Mouse (Mus musculus) B cell, adult 2 months (primary cell): ENCODE data around the gene Srsf3.
"Not testable (repeated sequence)": the region's sequence is repeated elsewhere in the genome, so short reads cannot be mapped to it uniquely, and the experiment has no call there.

Source experiments
- DNase-seq, 2 experiments: peaks; one replicate each; pipeline ENCODE4 v3.0.0; 2022

Gene Srsf3

DNA sequence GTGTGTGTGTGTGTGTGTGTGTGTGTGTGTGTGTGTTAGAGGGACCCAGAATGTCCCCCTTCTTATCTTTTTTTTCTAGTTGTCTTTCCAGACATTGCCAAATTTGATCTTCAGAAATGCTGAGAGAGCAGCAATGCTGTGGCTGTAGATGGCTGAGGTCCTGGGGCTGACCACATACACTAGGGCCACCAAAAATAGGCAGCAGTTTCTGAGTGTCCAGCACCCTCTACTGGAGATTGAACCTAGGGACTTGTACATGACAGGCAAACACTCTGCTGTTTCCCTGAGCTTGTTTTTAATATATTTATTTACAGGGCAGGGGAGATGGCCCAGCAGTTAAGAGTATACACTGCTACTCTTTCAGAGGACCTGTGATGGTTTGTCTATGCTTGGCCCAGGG lies 12.0 kb upstream of the Srsf3 start:
- DNase-seq, result no peak

DNA sequence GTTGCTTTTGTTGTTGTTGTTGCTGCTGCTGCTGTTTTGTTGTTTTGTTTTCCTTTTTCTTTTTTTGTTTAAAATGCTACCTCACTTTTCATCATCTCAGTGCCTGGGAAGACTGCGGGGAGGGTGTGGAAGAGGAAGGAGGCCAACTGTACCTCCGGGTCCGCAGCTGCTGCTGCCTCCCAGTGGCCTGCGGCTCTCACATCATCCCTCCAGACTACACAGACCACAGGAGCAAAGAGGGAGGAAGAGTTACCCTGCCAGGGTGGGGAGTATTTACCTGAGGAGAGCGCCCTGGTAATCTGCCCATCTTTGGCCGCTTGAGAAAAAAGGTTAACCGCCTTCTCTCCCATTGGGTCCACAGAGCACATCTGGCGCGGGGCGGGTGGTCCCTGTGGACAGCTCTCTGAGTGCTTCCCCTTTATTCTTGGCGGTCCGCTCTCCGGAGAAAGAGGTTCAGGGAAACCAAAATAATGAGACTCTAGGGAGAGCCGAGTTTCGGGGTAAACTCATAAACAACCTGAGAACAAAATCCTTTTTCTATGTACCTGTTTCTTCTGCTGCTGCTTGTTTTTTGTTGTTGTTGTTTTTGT lies 10.1 kb upstream of the Srsf3 start:
- peak; percentile 37 to 41 for DNase-seq

DNA sequence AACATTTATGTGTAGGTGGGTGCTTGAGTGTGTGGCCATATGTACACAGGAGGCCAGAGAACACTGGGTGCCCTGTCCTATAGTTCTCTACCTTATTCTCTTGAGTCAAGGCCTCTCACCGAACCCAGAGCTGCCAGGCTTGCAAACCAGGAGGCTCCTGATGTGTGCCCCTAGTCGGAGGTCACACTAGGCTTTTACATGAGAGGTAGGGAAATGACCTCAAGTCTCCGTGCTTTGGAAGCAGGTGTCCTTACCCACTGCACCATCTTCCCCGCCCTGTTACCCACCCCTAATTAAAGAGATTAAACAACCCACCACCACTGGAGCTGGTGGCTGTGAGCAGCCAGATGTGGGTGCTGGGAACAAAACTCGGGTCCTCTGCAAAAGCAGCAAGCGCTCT lies 9.1 kb upstream of the Srsf3 start:
- no peak for DNase-seq

DNA sequence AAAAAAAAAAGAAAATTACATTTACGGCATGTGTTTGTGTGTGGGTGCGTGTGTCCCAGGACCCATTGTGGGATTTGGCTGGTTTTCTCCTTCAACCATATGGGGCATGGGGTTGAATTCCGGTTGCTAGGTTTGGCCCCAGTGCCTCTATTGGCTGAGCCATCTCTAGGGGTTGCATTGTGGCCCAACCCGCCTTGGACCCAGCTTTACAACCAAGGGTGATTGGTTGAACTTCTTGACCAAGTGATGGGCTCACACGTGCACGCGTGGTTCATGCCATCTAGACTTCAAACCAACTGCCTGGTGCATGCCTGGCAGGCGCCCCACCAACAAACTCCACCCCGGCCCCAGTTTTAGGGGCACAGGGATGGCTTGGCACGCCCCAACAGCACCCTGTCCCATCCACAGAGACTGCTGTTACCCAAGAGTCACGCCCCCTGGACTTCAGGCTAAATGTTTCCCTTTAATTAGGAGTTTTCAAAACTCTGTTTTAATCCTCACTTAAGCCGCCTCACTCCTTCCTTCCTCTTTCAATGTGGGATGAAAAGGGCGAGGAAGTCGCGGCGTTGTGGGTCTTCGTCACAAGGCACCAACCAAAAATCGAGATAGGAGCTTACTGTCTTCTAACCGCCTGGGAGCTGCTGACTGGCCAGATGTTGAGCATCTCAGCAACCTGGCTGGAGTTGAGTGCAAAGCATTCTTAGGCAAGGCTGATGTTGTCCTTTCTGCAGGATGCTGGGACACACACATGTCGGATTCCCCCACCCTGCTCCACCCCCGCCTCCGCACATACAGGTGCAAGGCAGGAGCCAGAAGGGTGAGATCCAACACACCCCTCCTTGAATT lies 8.2 kb upstream of the Srsf3 start:
- no peak for DNase-seq

DNA sequence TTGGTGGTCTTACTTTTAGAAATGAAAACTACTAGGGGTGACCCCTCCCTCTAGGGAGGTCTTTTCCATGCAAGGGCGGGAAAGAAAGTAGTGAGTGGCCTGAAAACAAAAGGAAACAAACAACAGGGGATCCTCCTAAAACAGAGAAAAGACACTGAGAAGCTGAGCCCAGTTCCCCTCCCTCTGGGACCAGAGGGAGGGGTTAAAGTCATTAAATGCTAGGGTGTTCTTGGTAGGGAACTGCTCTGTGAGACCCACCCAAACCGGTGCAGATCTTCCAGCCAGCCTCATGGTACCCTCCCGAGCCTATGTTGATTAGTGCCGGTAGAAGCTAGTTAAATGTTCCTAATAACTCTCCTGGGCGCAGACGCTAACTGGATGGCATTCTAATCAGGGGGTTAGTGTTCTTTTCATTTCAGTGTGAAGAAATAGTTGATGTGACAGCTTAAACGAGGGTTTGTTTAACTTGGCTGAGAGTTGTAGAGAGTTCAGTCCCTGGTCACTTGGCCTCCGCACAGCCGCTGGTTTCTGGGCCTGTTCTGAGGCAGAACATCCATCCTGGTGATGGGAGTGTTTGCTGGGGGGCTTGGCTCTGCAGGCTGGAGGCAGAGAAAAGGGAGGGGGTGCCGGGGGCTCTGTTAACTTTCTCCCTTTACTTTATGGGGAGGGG lies 7.4 kb upstream of the Srsf3 start:
- no peak for DNase-seq

DNA sequence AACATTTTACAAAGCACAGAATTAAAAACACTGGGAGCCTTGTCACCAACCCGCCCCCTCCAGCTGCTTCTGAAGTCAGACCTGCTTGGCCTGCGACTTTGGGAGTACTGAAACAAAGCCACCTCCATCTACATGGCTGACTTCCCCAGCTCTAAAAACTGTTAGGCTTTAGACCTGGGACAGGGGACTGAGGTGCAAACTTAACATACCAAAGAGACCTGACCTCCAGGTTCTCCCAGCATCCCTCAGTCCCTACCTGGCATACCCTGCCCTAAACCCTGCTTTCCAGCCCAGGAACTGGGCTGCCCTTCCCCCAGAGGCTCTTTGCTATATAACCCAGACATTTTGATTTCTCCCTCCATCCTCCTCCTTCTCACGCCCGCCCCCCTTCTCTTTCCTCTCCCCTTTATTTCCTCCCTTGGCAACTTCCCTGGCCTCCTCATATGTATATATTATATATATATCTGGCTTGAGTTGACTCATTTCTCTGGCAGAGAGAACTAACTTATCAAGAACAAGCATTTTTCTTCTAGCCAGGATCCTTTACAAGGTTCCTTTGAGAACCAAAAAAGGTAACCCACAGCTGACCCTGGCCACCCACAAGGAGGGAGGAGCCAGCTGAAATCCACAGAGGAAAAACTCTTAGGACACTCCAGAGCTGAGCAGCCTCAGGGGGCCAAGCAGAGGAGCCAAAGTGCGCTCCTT lies 5.6 kb upstream of the Srsf3 start:
- DNase-seq, result no peak

DNA sequence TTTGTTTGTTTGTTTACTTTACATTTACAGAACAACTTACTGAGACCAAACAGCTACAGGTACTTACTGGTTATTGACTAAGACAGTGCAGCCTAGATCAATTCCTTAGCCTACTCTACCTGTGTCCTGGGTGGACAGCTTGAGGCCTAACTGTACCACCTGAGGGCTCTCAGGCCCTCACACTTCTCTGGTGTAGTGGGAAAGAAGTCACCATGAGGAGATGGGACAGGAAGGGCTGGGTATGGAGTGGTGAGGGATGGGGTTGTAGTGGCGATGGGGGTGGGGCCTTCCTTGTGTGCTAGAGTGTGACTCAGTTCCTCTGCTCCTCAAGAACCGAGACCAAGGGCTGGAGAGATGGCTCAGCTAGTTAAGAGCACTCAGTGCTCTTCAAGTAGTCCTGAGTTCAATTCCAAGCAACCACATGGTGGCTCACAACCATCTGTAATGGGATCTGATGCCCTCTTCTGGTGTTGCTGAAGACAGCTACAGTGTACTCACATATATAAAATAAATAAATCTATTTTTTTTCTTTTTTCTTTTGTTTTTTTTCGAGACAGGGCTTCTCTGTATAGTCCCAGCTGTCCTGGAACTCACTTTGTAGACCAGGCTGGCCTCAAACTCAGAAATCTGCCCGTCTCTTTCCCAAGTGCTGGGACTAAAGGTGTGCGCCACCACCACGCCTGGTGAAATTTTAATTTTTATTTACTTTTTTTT lies 1.9 kb upstream of the Srsf3 start:
- DNase-seq, result peak in 1 of 2 experiments; percentile 36

DNA sequence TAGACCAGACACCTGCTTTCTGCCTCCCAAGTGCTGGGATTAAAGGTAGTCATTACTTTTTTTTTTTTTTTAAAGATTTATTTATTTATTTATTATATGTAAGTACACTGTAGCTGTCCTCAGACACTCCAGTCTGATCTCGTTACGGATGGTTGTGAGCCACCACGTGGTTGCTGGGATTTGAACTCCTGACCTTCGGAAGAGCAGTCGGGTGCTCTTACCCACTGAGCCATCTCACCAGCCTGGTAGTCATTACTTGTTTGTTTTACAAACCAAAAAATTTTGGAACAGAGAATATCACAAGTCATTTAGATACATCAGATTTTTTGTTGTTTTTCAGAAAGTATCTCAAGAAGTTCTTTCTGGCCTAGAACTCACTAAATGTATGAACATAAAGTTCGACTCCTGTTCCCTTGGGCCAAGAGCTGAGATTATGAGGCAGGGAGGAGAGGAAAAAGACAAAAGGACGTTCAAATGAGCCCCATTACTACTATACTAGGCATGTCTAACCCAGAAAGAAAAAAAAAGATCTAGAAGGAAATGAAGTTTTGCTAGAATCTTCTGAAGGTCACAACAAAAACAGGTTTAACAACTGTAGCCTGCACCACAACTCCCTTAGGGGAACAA lies 1.2 kb upstream of the Srsf3 start:
- not testable (repeated sequence) for DNase-seq

DNA sequence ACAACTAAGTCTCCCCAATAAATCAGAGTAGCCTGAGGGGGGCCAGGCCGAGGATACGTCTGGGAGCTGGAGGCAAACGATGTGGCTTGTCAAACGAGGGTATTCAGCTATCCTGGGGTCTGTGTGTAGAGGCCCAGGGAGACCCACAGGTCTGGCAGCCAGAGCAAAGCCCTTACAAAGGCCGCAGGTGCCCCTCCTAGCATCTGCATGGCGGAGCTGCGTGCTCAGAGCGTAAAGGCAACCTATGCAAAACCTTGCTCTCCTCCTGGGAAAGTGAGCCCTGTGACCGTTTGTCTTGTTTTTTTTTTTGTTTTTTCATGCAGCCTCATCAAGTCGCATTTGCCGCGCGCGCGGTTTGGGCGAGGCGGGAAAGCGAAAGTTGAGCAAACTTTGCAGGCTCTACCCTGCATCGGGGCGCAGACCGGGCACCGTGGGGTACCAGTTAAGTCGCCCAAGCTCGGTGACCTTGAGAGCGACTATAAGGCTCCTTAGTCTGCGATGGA lies 606 bp upstream of the Srsf3 start:
- DNase-seq, result no peak

DNA sequence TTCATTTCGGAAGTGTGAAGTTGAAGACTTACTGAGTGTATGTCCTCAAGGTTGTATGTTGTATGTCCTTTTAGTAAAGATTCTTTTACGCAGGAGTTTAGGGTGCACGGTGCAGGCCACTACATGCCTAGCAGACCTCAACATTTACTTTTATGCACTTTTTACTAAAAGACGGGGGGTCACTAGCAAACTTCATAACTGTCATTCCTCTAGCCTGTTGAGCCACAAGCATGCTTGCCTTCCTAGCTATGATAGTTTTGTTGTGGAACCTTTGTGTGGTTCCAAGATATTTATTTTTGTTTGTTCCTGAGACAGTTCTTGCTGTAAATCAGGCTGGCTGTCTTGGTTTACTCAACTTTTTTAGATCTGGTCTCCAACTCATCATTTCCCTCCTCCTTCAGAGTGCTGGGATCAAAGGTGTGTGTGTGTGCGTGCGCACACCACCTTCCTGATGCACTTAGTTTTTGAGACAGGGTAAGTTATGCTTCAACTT lies 1.2 kb downstream of the Srsf3 start:
- no peak for DNase-seq

DNA sequence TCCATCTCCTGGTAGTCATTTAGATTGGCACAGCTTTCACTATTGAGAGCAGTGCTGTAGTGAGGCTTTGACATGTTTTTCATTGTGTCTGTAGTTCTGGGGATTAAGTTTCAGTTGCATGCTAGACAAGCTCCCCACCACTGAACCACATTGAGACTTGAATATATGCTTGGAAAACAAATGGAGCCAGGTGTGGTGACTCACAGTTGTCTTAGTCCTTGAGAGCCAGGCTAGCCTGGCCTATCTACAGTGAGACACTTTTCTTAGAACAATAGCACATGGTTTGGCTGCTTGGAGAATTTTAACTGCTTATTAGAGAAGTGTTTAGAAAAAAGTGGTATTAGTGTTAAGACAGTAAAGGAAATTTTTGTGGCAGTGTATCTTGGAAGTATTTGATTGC lies 1.8 kb downstream of the Srsf3 start:
- DNase-seq, result no peak

DNA sequence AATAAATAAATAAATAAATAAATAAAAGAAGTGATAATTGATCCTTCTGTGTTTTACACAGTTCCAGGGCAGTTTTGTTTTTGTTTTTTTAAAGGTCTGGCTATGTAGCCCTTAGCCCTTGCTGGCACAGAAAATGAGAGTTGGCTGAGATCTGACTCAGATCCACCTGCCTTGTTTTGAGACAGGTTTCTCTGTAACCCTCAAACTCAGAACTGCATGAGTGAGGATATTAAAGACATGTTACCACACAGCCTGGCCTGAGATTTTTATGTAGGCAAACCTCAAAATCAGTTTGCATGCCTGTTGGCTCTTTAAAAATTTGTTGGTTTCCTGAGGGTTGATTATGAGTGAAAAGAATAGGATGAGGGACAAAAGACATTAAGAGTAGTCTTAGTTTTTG lies 3.1 kb downstream of the Srsf3 start:
- DNase-seq, result no peak

DNA sequence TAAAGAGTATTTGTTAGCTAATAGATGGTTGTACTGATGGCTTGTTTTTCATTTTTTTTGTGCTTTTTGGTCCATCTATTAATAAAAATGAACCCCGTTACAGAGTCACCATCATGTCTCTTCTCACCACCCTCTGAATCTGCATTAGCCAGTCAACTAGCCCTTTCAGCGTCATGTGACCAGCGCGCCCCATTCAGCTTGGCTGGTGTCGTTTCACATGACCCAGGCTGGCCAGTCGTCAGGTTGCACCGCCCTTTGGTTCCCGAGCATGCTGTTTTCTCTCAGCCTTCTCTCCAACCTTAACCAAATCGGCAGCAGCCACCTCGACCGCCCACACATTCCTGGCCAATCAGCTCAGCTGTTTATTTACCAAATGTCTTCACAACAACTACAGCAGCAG lies 6.9 kb downstream of the Srsf3 start:
- DNase-seq, result peak in 1 of 2 experiments; percentile 32

DNA sequence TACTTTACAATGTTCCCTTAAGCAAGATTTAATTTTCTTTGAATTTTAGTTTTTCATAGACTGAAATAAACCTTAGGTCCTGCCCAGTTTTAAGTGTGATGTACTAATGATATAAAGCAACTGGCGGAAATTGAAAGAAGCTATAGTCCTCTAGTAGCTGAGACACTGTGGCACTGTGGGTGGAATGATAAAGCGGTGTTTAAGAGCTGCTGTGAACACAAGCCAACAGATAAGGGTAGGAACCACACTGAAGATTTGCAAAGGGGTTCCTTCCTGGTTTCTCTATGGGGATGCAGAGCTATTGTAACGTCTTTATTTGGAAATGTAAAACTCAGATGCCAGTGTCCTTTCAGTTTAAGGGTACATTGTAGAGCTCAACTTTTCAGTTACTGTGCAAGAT lies 9.2 kb downstream of the Srsf3 start:
- not testable (repeated sequence) for DNase-seq

DNA sequence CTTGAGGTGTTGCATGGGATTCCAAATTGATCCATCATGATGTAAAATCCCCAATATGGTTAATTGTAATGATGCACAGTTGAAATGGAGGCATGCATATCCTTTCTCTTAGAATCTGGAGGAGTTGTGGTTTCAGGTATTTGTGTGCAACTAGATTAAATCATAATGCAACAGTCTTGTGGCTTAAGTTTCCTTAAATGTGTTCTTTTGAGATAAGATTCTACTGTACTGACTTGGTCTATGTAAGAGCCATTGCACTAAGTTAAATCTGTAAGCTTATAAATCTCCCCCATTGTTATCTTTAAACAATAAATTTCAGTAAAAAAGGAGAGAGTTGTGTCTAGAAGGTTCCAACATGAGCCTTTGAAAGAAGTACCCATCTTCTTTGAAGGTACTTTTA lies 10.1 kb downstream of the Srsf3 start:
- DNase-seq, result no peak

DNA sequence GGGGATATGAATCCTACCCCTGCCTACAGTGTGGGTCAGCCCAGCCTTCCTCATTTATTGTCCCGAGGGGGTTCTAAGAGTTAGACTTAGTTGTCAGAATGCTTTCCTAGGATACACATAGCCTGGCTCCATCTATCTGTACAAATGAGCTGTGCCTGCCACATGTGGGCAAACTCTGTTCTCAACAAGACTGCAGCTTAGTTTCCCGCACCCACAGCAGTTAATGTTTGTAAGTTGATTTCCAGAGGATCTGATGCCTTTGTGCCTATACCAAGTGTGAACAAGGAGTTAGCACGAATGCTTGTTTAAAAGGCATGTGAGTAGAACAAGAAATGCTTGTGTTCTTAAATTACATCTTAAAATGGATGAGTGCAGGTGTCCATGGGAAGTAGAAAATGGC lies 11.2 kb downstream of the Srsf3 start:
- no peak for DNase-seq

DNA sequence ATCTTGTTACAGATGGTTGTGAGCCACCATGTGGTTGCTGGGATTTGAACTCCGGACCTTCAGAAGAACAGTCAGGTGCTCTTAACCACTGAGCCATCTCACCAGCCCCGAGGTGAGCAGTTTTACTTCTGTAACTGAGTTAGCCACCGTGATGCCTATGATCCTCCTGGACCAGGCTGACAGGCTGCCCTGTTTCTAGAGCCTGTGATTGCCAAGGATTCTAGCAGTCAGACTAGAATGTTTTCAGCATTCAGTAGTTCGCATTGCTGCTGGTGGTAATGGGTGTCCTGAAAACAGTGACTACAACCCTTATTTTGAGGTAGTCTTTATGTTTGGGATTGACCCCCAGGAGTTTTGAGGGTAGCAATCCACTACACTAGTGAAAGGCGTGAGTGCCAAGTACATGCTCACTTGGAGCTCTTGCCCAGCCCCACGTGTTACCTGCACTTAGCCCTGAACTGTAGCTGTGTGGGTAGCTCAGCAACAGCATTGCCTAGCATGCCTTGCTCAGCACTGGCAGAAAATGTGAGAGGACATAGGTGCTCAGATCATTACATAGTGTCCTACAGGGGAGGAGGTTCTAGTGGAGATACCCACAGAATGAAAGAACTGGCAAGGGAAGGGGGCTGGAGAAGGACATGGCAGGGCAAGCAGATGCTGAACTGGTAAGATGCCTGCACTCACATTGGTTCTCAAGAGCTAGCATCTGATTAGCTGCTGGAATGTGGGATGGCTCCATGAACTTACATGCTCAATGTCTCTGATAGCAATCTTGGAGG lies 11.9 kb downstream of the Srsf3 start:
- peak; percentile 31 to 33 for DNase-seq

DNA sequence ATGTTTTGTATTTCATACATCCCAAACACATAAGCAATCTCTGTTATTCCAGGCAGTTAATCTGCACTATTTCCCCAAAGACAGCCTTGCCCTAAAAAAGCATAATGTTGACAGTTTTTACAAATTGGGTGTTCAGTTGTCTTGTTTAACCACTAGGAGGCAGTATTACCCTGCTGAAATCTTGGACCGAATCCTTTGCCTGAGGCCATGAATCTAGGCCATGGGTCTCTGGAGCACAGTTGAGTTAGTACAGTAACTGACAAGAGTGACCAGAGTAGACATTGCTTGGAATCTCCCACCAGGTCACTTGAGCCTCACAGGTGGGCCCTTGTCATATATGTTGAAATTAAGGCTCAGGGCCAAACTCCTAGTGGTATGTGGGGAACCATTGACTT lies 12.5 kb downstream of the Srsf3 start:
- DNase-seq, result peak; percentile 61 to 63

DNA sequence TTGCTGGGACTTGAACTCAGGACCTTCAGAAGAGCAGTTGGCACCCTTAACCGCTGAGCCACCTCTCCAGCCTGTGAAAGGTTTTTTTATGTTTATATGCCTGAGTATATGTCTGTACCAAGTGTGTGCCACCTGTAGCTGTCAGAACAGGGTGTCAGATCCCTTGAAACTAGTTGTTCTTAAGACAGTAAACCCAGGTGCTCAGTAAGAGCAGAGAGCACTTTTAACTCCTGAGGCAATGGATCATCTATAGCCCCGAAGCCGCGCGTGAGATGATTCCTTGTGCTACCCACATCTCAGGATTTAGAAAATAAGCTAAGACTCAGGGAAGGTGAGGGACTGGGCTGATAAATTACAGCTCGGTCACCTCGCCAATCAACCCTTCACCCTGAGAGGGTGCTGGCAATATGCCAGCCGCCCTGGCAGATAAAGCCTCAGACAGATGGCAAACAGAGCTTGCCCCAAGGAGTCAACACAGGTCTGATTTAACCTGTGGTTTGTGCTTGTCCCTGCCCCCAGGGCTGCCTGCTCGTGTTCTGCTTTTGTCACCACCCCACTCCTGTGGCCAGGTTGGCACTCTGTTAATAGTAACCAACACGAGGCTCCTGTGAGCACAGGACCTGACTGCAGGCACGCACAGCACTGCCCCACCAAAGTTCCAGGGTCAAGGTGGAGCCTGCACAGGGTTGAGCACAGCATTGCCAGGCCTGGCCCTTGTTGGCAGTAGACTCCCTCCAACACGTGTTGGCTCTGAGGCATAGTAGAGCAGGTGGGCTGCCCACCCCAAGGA lies 13.5 kb downstream of the Srsf3 start:
- DNase-seq, result peak; percentile 22 to 23

DNA sequence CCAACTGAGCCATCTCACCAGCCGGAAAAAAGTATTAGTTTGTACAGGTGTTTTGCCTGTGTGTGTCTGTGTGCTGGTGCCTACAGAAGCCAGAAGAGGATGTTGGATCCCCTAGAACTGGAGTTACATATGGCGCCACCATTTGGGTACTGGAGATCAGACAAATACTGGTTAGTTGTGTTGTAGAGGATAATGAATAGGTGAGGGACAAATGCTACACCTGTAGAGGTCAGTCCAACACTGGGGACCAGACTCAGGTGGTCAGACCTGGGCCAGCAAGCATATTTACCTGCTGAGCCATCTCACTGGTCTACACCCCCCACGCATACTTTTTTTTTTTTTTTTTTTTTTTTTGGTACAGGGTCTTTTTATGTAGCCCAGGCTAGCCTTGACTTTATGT lies 14.4 kb downstream of the Srsf3 start:
- no peak for DNase-seq
